Mouse (Mus musculus) heart, postnatal 0 days (tissue): ENCODE measurements around the gene Adamts1. TPM values are rescaled to one million over a fixed set of nuclear protein-coding genes. Genes with fewer than 3 reads are reported as not detected.

Experiments used
- ATAC-seq: fragments of 200-750 bp; cut with Nextera tagmentation; 2 replicates; pipeline ENCODE4 v1.8.0; 2017; ENCODE audit warnings: low read depth, moderate number of reproducible peaks, moderate library complexity; ENCODE audit not compliant: insufficient read depth
- DNase-seq: peaks from one replicate; pipeline ENCODE4 v3.0.0-alpha.2; 2016; ENCODE audit warnings: low spot score
- H3K27ac ChIP-seq: fragments of 300-500 bp; sonication (generic); 2 replicates; pipeline ENCODE4 v1.5.1; 2014; ENCODE audit warnings: low read depth, mild to moderate bottlenecking
- H3K27me3 ChIP-seq: fragments of 300-500 bp; sonication (generic); 2 replicates; pipeline ENCODE4 v1.6.1; 2014; ENCODE audit warnings: low read length, mixed read lengths; ENCODE audit not compliant: control insufficient read depth, insufficient read depth
- H3K36me3 ChIP-seq: fragments of 300-500 bp; sonication (generic); replicated peaks from 2 replicates; pipeline ENCODE4 v1.6.1; 2014; ENCODE audit warnings: low read length, mixed read lengths; ENCODE audit not compliant: control insufficient read depth, insufficient read depth
- H3K4me1 ChIP-seq: fragments of 300-500 bp; sonication (generic); 2 replicates; pipeline ENCODE4 v1.6.1; 2014; ENCODE audit warnings: antibody characterized with exemption; ENCODE audit not compliant: control insufficient read depth, insufficient read depth
- H3K4me2 ChIP-seq: fragments of 300-500 bp; sonication (generic); 2 replicates; pipeline ENCODE4 v1.6.1; 2014; ENCODE audit warnings: low read depth, mild to moderate bottlenecking, low read length, moderate library complexity
- H3K4me3 ChIP-seq: fragments of 300-500 bp; sonication (generic); 2 replicates; pipeline ENCODE4 v1.5.1; 2014; ENCODE audit warnings: low read depth, low read length
- H3K9ac ChIP-seq: fragments of 300-500 bp; sonication (generic); replicated peaks from 2 replicates; pipeline ENCODE4 v1.6.1; 2014; ENCODE audit warnings: low read depth, low read length, mixed read lengths
- H3K9me3 ChIP-seq: fragments of 300-500 bp; sonication (generic); replicated peaks from 2 replicates; pipeline ENCODE4 v1.6.1; 2016; ENCODE audit warnings: low read length; ENCODE audit not compliant: control insufficient read depth
- CTCF ChIP-seq: IDR thresholded peaks from 2 replicates; pipeline ENCODE4 v1.5.1; 2016; ENCODE audit warnings: antibody characterized with exemption, control low read depth, low read depth
- EP300 ChIP-seq: IDR thresholded peaks from 2 replicates; pipeline ENCODE4 v1.6.1; 2016; ENCODE audit warnings: antibody characterized with exemption, low read depth
- WGBS: fragments of 180-500 bp; shearing (Covaris S2); extraction: QIAGEN DNeasy Blood & Tissue Kit; methylation state at CpG from one replicate; pipeline ENCODE4 v1.1.7; 2014; 5-methylcytosine and 5-hydroxymethylcytosine counted together
- polyA plus RNA-seq: library from polyadenylated mRNA; unstranded; fragments of >200 nt; fragmentation: Nextera tagmentation; extraction: Ambion mirVana; gene quantifications from 2 replicates; pipeline ENCODE4 v1.2.1, GENCODE M21; 2015
- total RNA-seq: library from RNA; depleted of rRNA; stranded (reverse); fragments of >200 nt; gene quantifications from 2 replicates; pipeline ENCODE4 v1.2.3, GENCODE M21; 2014; ENCODE audit warnings: low replicate concordance

Adamts1 gene
- total and polyA plus RNA-seq, 2 experiments from 2014 or later, result 19.9 to 93.8 TPM

DNA sequence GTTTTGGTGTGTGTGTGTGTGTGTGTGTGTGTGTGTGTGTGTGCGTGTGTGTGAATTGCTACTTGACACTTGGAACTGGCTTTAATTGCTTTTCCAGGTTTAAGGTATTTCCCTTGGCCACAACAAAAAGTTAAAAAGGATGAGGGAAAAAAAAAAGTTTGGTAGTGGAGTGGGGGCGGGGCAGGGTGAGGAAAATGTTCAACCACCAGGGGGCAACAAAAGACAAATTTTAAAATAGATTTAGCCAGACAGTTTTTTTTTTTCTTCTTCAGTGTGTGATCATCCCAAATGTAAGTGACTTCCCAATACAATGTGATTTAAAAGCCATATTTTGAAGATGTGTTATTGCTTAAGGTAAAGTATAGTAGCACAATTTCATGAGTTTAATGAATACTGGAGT, 4.7 kb upstream of the Adamts1 start:
- no peak for ATAC-seq
- H3K27me3 ChIP-seq, result no peaks in the 10 kb centered on the region
- 13% methylated on average over 2 of the region's 2 CpGs for WGBS
- H3K4me3 ChIP-seq, result no peak overlapping the region
- no peak overlapping the region for H3K9ac ChIP-seq
- peak; percentile 50 for TF ChIP-seq CTCF
- no peak for TF ChIP-seq EP300
- DNase-seq, result peak; percentile 65
- H3K9me3 ChIP-seq, result no peaks in the 10 kb centered on the region
- H3K27ac ChIP-seq, result no peak overlapping the region
- peak overlapping the region; percentile 41 for H3K4me2 ChIP-seq
- H3K36me3 ChIP-seq, result no peaks in the 10 kb centered on the region
- no peaks in the 10 kb centered on the region for H3K4me1 ChIP-seq

- 19% methylated on average over 3 of the region's 3 CpGs for WGBS
- H3K27me3 ChIP-seq, result no peaks in the 10 kb centered on the region
- no peak for TF ChIP-seq EP300
- TF ChIP-seq CTCF, result peak; percentile 69
- peak overlapping the region; percentile 41 for H3K4me2 ChIP-seq
- no peak overlapping the region for H3K9ac ChIP-seq
- H3K36me3 ChIP-seq, result no peaks in the 10 kb centered on the region
- H3K27ac ChIP-seq, result no peak overlapping the region
- no peaks in the 10 kb centered on the region for H3K9me3 ChIP-seq
- no peak overlapping the region for H3K4me3 ChIP-seq
- ATAC-seq, result no peak
- DNase-seq, result peak; percentile 53
- no peaks in the 10 kb centered on the region for H3K4me1 ChIP-seq
These were observed 4.2 kb upstream of the Adamts1 start for GRCm38 (mm10) chr16:85807072-85807471.

DNA sequence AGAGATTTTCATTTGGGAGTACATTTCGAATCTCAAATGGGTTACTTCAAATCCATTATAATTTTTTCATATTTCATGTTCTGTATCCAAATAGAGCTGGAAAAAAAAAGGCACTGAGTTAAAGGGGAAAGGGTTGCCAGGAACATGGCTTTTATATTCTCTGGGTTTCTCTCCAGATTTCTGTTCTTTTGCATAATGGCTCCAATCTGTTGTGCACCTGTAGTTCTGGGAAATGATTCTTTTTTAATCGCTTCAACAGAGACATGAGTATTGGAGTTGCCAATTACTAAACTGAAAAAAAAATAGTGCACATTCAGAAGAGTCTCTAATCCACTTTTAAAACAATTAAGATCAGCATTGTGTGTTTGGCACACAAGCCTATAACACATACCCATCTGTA, 2.7 kb upstream of the Adamts1 start:
- Histone ChIP-seq H3K4me1 (no peaks in the 10 kb centered on the region), H3K36me3 (no peaks in the 10 kb centered on the region), H3K27me3 (no peaks in the 10 kb centered on the region), H3K4me3 (no peak overlapping the region), H3K9ac (no peak overlapping the region), H3K27ac (0 out of 2 replicates have a peak overlapping the region, but pooled peaks have one; percentile 98), H3K9me3 (no peaks in the 10 kb centered on the region), H3K4me2 (no peak overlapping the region)
- DNase-seq, result no peak
- 52% methylated on average over 2 of the region's 2 CpGs for WGBS
- TF ChIP-seq EP300 (no peak), CTCF (no peak)
- ATAC-seq, result no peak

DNA sequence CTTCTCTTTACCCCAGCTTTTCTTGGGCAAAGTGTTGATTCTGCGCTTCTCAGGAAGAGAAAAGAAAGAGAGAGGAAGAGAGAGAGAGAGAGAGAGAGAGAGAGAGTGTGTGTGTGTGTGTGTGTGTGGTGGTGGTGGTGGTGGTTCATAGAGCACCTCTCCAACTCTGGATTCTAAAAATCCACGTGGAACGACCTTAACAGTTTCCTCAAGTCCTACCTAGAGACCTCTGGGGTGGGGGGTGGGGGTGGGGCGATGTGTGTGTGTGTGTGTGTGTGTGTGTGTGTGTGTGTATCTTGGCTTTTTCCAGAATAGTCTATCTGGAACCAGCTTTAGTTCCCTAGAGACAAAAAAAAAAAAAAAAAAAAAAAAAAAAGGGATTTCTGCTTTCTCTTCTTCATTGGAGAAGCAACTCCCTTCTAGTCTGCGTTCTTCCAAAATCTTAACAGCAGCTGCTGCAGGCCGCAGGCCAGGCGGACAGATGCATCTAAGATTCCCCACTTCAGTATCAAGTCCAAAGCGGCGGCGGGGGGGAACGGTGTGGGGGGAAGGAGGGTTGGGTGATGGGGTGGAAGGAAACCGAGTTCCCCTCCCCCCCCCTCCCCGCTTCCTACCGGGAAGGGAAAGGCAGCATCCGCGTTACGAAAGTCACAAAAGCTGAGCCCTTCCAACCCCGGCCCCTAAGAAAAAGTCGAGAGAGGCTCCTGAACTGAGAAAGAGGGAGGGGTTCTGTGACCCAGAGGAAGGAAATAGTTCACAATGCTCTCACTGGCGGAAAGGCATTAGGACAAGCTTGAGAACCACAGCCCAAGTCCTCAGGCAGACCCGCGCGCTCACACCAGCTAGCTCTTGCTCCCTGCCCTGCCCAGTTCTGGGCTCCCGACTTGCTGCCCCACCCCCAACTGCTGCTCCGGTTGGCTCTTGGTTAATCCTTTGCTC, 969 bp upstream of the Adamts1 start:
- Histone ChIP-seq H3K4me1 (peaks cover 12% of the 10 kb centered on the region), H3K9me3 (no peaks in the 10 kb centered on the region), H3K4me2 (peak overlapping the region; percentile 84), H3K4me3 (peak overlapping the region; percentile 72), H3K36me3 (peaks cover 14% of the 10 kb centered on the region), H3K27ac (peak overlapping the region; percentile 98), H3K27me3 (no peaks in the 10 kb centered on the region), H3K9ac (peak overlapping the region; percentile 91)
- DNase-seq (peak; percentile 88), ATAC-seq (peak; percentile 21)
- TF ChIP-seq EP300 (no peak; the same call in none of the 2 replicates), CTCF (no peak)
- WGBS, result under 1% methylated on average over 24 of the region's 25 CpGs

DNA sequence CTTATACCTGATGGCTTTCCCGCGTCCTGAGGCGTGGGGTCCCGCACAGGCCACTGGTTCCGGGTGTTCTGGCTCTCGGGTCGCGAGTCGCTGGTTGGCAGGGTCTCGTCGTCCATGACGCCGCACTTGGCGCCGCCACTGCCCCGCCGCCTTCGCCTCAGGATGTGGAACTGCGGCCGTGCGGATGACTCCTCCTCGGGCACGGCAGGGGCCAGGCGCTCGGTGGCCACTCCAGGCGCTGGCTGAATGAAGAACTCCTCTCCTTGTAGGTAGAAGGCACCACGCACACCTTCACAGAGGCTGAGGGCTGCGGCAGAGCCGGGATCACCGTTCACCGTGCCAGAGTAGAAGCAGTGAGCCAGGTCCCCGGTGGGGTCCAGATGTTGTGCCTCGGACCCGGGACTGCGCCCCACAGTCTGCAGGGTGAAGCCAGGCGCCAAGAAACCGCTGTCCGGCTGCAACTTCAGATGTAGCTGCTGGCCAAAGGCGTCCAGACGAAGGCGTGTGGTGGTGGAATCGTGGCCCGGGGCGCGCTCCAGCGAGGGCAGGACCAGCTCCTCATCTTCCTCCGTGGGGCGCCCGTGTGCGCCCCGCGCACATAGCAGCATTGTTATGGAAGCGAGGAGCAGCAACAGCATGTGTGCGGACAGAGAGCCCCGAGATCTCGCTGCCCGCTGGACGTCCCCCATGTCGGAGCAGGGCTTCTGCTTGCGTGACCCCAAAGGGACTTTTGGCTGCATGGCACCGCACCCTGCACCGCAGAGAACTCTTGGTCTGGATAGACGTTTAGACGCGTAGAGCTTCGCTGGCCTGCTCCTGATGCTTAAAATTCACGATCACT, 722 bp downstream of the Adamts1 start:
- H3K9me3 ChIP-seq, result no peaks in the 10 kb centered on the region
- WGBS, result under 1% methylated on average over 67 of the region's 67 CpGs

More for the DNA sequence above, 722 bp downstream of the Adamts1 start:
- DNase-seq, result peak; percentile 25
- Histone ChIP-seq H3K4me2 (peak overlapping the region; percentile 84), H3K27me3 (no peaks in the 10 kb centered on the region), H3K4me1 (peaks cover 12% of the 10 kb centered on the region), H3K9ac (peak overlapping the region; percentile 91), H3K27ac (peak overlapping the region; percentile 98), H3K36me3 (peaks cover 31% of the 10 kb centered on the region), H3K4me3 (peak overlapping the region; percentile 72)
- no peak for ATAC-seq
- TF ChIP-seq CTCF (no peak), EP300 (no peak)
